Mouse (Mus musculus) neural tube, embryonic 15.5 days (tissue): ENCODE data around the gene Dap. TPM values are rescaled to one million over a fixed set of nuclear protein-coding genes. Genes with fewer than 3 reads are reported as not detected.

Experiments used
- ATAC-seq: fragments of 200-750 bp; cut with Nextera tagmentation; 2 replicates; pipeline ENCODE4 v1.8.0; 2017; ENCODE audit warnings: mild to moderate bottlenecking, moderate TSS enrichment, moderate library complexity; ENCODE audit not compliant: low FRiP score
- H3K27ac ChIP-seq: fragments of 300-500 bp; sonication (generic); replicated peaks from 2 replicates; pipeline ENCODE4 v1.5.1; 2015; ENCODE audit warnings: mild to moderate bottlenecking, inconsistent platforms
- H3K27me3 ChIP-seq: fragments of 300-500 bp; sonication (generic); replicated peaks from 2 replicates; pipeline ENCODE4 v1.6.1; 2015; ENCODE audit warnings: inconsistent platforms
- H3K36me3 ChIP-seq: fragments of 300-500 bp; sonication (generic); 2 replicates; pipeline ENCODE4 v1.6.1; 2015; ENCODE audit warnings: inconsistent platforms
- H3K4me1 ChIP-seq: fragments of 300-500 bp; sonication (generic); 2 replicates; pipeline ENCODE4 v1.6.1; 2015; ENCODE audit warnings: inconsistent platforms
- H3K4me2 ChIP-seq: fragments of 300-500 bp; sonication (generic); 2 replicates; pipeline ENCODE4 v1.6.1; 2015; ENCODE audit warnings: inconsistent platforms, mild to moderate bottlenecking, moderate library complexity
- H3K4me3 ChIP-seq: fragments of 300-500 bp; sonication (generic); replicated peaks from 2 replicates; pipeline ENCODE4 v1.5.1; 2015; ENCODE audit warnings: mild to moderate bottlenecking, inconsistent platforms
- H3K9ac ChIP-seq: fragments of 300-500 bp; sonication (generic); replicated peaks from 2 replicates; pipeline ENCODE4 v1.6.1; 2015; ENCODE audit warnings: mild to moderate bottlenecking, inconsistent platforms
- H3K9me3 ChIP-seq: fragments of 300-500 bp; sonication (generic); replicated peaks from 2 replicates; pipeline ENCODE4 v1.6.1; 2016; ENCODE audit warnings: inconsistent platforms
- WGBS: fragments of 180-500 bp; shearing (Covaris S2); methylation state at CpG from one replicate; pipeline ENCODE4 v1.1.7; 2015; ENCODE audit warnings: mixed read lengths; 5-methylcytosine and 5-hydroxymethylcytosine counted together
- polyA plus RNA-seq: library from polyadenylated mRNA; unstranded; fragments of >200 nt; fragmentation: Nextera tagmentation; extraction: Ambion mirVana; gene quantifications from 2 replicates; pipeline ENCODE4 v1.2.1, GENCODE M21; 2015

Dap gene
- polyA plus RNA-seq, 1 experiment from 2014 or later = 28.2 TPM

GRCm38 (mm10) chr15:31312001-31312400 is 87.9 kb downstream of the Dap start:
- no peak overlapping the region for H3K9ac ChIP-seq
- no peak overlapping the region for H3K4me3 ChIP-seq
- no peak overlapping the region for H3K4me2 ChIP-seq
- no peaks in the 10 kb centered on the region for H3K27me3 ChIP-seq
- WGBS = 79% methylated on average over 2 of the region's 2 CpGs
- H3K9me3 ChIP-seq = no peaks in the 10 kb centered on the region
- H3K4me1 ChIP-seq = no peaks in the 10 kb centered on the region
- H3K27ac ChIP-seq = no peak overlapping the region
- no peak for ATAC-seq
- H3K36me3 ChIP-seq = no peaks in the 10 kb centered on the region

- 4% methylated on average over 5 of the region's 5 CpGs for WGBS
- Histone ChIP-seq H3K9me3 (no peaks in the 10 kb centered on the region), H3K4me3 (no peak overlapping the region), H3K4me1 (peaks cover 12% of the 10 kb centered on the region), H3K9ac (no peak overlapping the region), H3K27ac (no peak overlapping the region), H3K4me2 (no peak overlapping the region), H3K36me3 (no peaks in the 10 kb centered on the region), H3K27me3 (no peaks in the 10 kb centered on the region)
- ATAC-seq = peak; percentile 86
These were observed 91.6 kb downstream of the Dap start for GRCm38 (mm10) chr15:31315630-31316231.

GRCm38 (mm10) chr15:31317056-31317805 is 93.1 kb downstream of the Dap start:
- H3K27ac ChIP-seq = no peak overlapping the region
- WGBS = 95% methylated on average over 3 of the region's 3 CpGs
- no peak for ATAC-seq
- H3K4me3 ChIP-seq = no peak overlapping the region
- H3K27me3 ChIP-seq = no peaks in the 10 kb centered on the region
- H3K36me3 ChIP-seq = no peaks in the 10 kb centered on the region
- no peaks in the 10 kb centered on the region for H3K9me3 ChIP-seq
- H3K4me1 ChIP-seq = peaks cover 12% of the 10 kb centered on the region
- H3K9ac ChIP-seq = no peak overlapping the region
- no peak overlapping the region for H3K4me2 ChIP-seq

- ATAC-seq = no peak
- WGBS = 34% methylated on average over 6 of the region's 6 CpGs
These were observed 94.2 kb downstream of the Dap start for GRCm38 (mm10) chr15:31318158-31318955.

GRCm38 (mm10) chr15:31319046-31319445 is 94.9 kb downstream of the Dap start:
- H3K4me3 ChIP-seq = no peak overlapping the region
- no peak for ATAC-seq
- H3K27ac ChIP-seq = no peak overlapping the region
- H3K9ac ChIP-seq = no peak overlapping the region
- WGBS = 58% methylated on average over 4 of the region's 4 CpGs
- H3K4me2 ChIP-seq = no peak overlapping the region
- H3K4me1 ChIP-seq = peaks cover 12% of the 10 kb centered on the region
- H3K36me3 ChIP-seq = no peaks in the 10 kb centered on the region
- no peaks in the 10 kb centered on the region for H3K27me3 ChIP-seq
- H3K9me3 ChIP-seq = no peaks in the 10 kb centered on the region

More at GRCm38 (mm10) chr15:31318158-31318955, 94.2 kb downstream of the Dap start:
- no peak overlapping the region for H3K4me2 ChIP-seq
- H3K27me3 ChIP-seq = no peaks in the 10 kb centered on the region
- peak overlapping the region; percentile 1 for H3K27ac ChIP-seq
- H3K9me3 ChIP-seq = no peaks in the 10 kb centered on the region
- H3K4me3 ChIP-seq = no peak overlapping the region
- peaks cover 12% of the 10 kb centered on the region for H3K4me1 ChIP-seq
- H3K9ac ChIP-seq = no peak overlapping the region
- H3K36me3 ChIP-seq = no peaks in the 10 kb centered on the region

GRCm38 (mm10) chr15:31320598-31321377 is 96.7 kb downstream of the Dap start:
- Histone ChIP-seq H3K27ac (no peak overlapping the region), H3K4me1 (peaks cover 12% of the 10 kb centered on the region)
- WGBS = 54% methylated on average over 12 of the region's 12 CpGs

GRCm38 (mm10) chr15:31323684-31324083 is 99.6 kb downstream of the Dap start:
- H3K36me3 ChIP-seq = no peaks in the 10 kb centered on the region
- H3K4me2 ChIP-seq = no peak overlapping the region
- no peak for ATAC-seq
- no peak overlapping the region for H3K4me3 ChIP-seq
- 85% methylated on average over 4 of the region's 4 CpGs for WGBS
- H3K9me3 ChIP-seq = no peaks in the 10 kb centered on the region
- no peak overlapping the region for H3K9ac ChIP-seq
- H3K27ac ChIP-seq = no peak overlapping the region
- no peaks in the 10 kb centered on the region; the same call in none of the 2 replicates for H3K4me1 ChIP-seq
- no peaks in the 10 kb centered on the region for H3K27me3 ChIP-seq

More at GRCm38 (mm10) chr15:31320598-31321377, 96.7 kb downstream of the Dap start:
- ATAC-seq = no peak
- Histone ChIP-seq H3K36me3 (no peaks in the 10 kb centered on the region), H3K9me3 (no peaks in the 10 kb centered on the region), H3K4me2 (no peak overlapping the region), H3K9ac (no peak overlapping the region), H3K27me3 (no peaks in the 10 kb centered on the region), H3K4me3 (no peak overlapping the region)

Other genes with a start within 250 kb of the Dap start
- gene Ankrd33b, start 143.4 kb downstream of the Dap start, polyA plus RNA-seq = 0.70 and 2.6 TPM in 2 replicates
- 1.5 and 2.0 TPM in 2 replicates for gene Ropn1l, start 229.4 kb downstream of the Dap start, polyA plus RNA-seq